Mouse (Mus musculus) brown adipose tissue, adult 24 weeks (tissue): Measurements from ENCODE around the gene Cfap161. TPM values are rescaled to one million over a fixed set of nuclear protein-coding genes. Genes with fewer than 3 reads are reported as not detected.

ENCODE experiments used
- H3K27ac ChIP-seq: fragments of 200-500 bp; replicated peaks from 2 replicates; pipeline ENCODE4 v1.5.1; 2012; ENCODE audit warnings: low read depth, mild to moderate bottlenecking, low read length
- H3K4me1 ChIP-seq: fragments of 200-500 bp; 2 replicates; pipeline ENCODE4 v1.6.1; 2012; ENCODE audit warnings: low read length, mixed read lengths; ENCODE audit not compliant: control insufficient read depth, insufficient read depth, insufficient read length
- H3K4me3 ChIP-seq: fragments of 200-500 bp; 2 replicates; pipeline ENCODE4 v1.5.1; 2012; ENCODE audit warnings: low read depth, mild to moderate bottlenecking, low read length, moderate library complexity; ENCODE audit not compliant: insufficient read depth
- polyA plus RNA-seq: library from polyadenylated mRNA; stranded (reverse); fragments of >200 nt; gene quantifications from 2 replicates; pipeline ENCODE4 v1.2.4, GENCODE M21; 2012; ENCODE audit not compliant: missing spikeins, insufficient read depth, insufficient read length

Gene Cfap161
- polyA plus RNA-seq, 1 experiment = 1.1 TPM

GRCm38 (mm10) chr7:83780026-83780425 lies 14.7 kb downstream of the Cfap161 start:
- no peak overlapping the region for H3K4me3 ChIP-seq
- no peaks in the 10 kb centered on the region for H3K4me1 ChIP-seq
- no peak overlapping the region for H3K27ac ChIP-seq

GRCm38 (mm10) chr7:83779028-83779427 lies 15.7 kb downstream of the Cfap161 start:
- Histone ChIP-seq H3K4me3 (no peak overlapping the region), H3K27ac (no peak overlapping the region), H3K4me1 (no peaks in the 10 kb centered on the region)

- no peak overlapping the region for H3K27ac ChIP-seq
- no peak overlapping the region for H3K4me3 ChIP-seq
- H3K4me1 ChIP-seq = no peaks in the 10 kb centered on the region
Observed at GRCm38 (mm10) chr7:83778516-83778915, 16.2 kb downstream of the Cfap161 start.

- H3K27ac ChIP-seq = no peak overlapping the region
- no peak overlapping the region for H3K4me3 ChIP-seq
- peaks cover under 1% of the 10 kb centered on the region; the same call in 1 of the 2 replicates for H3K4me1 ChIP-seq
Observed at GRCm38 (mm10) chr7:83774721-83775120, 20.0 kb downstream of the Cfap161 start.

GRCm38 (mm10) chr7:83763674-83764073 lies 31.0 kb downstream of the Cfap161 start:
- no peak overlapping the region for H3K27ac ChIP-seq
- no peak overlapping the region for H3K4me3 ChIP-seq
- no peaks in the 10 kb centered on the region for H3K4me1 ChIP-seq

- Histone ChIP-seq H3K27ac (no peak overlapping the region), H3K4me3 (no peak overlapping the region), H3K4me1 (no peaks in the 10 kb centered on the region)
Observed at GRCm38 (mm10) chr7:83762336-83762735, 32.3 kb downstream of the Cfap161 start.

GRCm38 (mm10) chr7:83751055-83751454 lies 43.6 kb downstream of the Cfap161 start:
- Histone ChIP-seq H3K4me3 (no peak overlapping the region), H3K4me1 (no peaks in the 10 kb centered on the region), H3K27ac (no peak overlapping the region)

- no peak overlapping the region for H3K27ac ChIP-seq
- no peak overlapping the region for H3K4me3 ChIP-seq
- no peaks in the 10 kb centered on the region for H3K4me1 ChIP-seq
Observed at GRCm38 (mm10) chr7:83748405-83748804, 46.3 kb downstream of the Cfap161 start.

GRCm38 (mm10) chr7:83746107-83746687 lies 48.5 kb downstream of the Cfap161 start:
- Histone ChIP-seq H3K4me3 (no peak overlapping the region), H3K27ac (no peak overlapping the region), H3K4me1 (no peaks in the 10 kb centered on the region)

GRCm38 (mm10) chr7:83745413-83746106 lies 49.1 kb downstream of the Cfap161 start, which contains the start of gene Il16:
Gene Il16, minus strand, starts transcription at chr7:83745726.
- peak within 1 kb of the TSS; percentile 34; the same call in 1 of the 2 replicates for H3K27ac ChIP-seq
- H3K4me3 ChIP-seq = peak within 1 kb of the TSS; percentile 17

GRCm38 (mm10) chr7:83745065-83745412 lies 49.6 kb downstream of the Cfap161 start:
- peak overlapping the region; percentile 17 for H3K4me3 ChIP-seq
- H3K4me1 ChIP-seq = no peaks in the 10 kb centered on the region
- peak overlapping the region; percentile 34; the same call in 1 of the 2 replicates for H3K27ac ChIP-seq

More at GRCm38 (mm10) chr7:83745413-83746106, 49.1 kb downstream of the Cfap161 start, which contains the start of gene Il16:
- H3K4me1 ChIP-seq = no peaks in the 10 kb centered on the region

- H3K27ac ChIP-seq = no peak overlapping the region
- no peak overlapping the region for H3K4me3 ChIP-seq
Observed at GRCm38 (mm10) chr7:83744250-83744649, 50.4 kb downstream of the Cfap161 start.

GRCm38 (mm10) chr7:83742690-83743089 lies 52.0 kb downstream of the Cfap161 start:
- no peak overlapping the region for H3K27ac ChIP-seq

More at GRCm38 (mm10) chr7:83744250-83744649, 50.4 kb downstream of the Cfap161 start:
- H3K4me1 ChIP-seq = no peaks in the 10 kb centered on the region

GRCm38 (mm10) chr7:83742026-83742425 lies 52.7 kb downstream of the Cfap161 start:
- H3K4me3 ChIP-seq = no peak overlapping the region
- H3K27ac ChIP-seq = no peak overlapping the region
- H3K4me1 ChIP-seq = no peaks in the 10 kb centered on the region

More at GRCm38 (mm10) chr7:83742690-83743089, 52.0 kb downstream of the Cfap161 start:
- Histone ChIP-seq H3K4me1 (no peaks in the 10 kb centered on the region), H3K4me3 (no peak overlapping the region)

GRCm38 (mm10) chr7:83739680-83740310 lies 54.9 kb downstream of the Cfap161 start:
- Histone ChIP-seq H3K27ac (0 out of 2 replicates have a peak overlapping the region, but pooled peaks have one; percentile 14), H3K4me1 (no peaks in the 10 kb centered on the region), H3K4me3 (no peak overlapping the region)
